Mouse (Mus musculus): ENCODE data around the gene Fosl1.
A peak's percentile ranks its signal among the peaks of the same experiment; 100 is the strongest.

DNA sequence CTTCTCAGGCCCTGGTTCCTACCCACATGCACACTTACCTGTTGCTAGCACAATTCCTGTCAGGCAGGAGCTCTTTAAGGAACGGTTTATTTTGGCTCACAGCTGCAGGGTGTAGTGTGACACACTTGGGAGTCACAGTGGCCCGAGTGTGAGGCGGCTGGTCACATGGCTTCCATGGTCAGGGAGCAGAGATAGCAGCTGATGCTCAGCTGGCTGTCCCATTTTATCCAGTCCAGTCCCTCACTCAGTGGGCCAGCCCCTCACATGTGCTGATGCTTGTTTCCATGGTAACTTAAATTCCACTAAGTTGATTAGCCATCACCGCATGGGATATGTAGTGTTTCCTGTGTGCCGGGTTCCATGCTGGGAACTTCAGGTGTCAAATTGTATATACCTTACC is 35.4 kb upstream of the Fosl1 start:
- TF ChIP-seq POLR2A (IDR thresholded peaks at IDR 0.05; ENCODE audit: insufficient read length, low read depth), result no peak
- TF ChIP-seq E2F4 (IDR thresholded peaks at IDR 0.05; ENCODE audit: insufficient read depth), result no peak
- TF ChIP-seq MAX (IDR thresholded peaks at IDR 0.05; ENCODE audit: low read depth), result no peak
- TF ChIP-seq MYOG (IDR thresholded peaks at IDR 0.05; ENCODE audit: control insufficient read depth in 1 of 3, insufficient read depth in 1 of 3, insufficient read length in 2 of 3, low read depth in 2 of 3), result peak in 2 of 3 experiments; percentile 35 to 76
- no peak for TF ChIP-seq SRF (IDR thresholded peaks at IDR 0.05; ENCODE audit: control insufficient read depth, insufficient read length, low read depth)
- no peak for TF ChIP-seq POLR2AphosphoS2 (IDR thresholded peaks at IDR 0.05; ENCODE audit: insufficient read length, low read depth)

All from myocyte (in vitro differentiated cells).